Mouse (Mus musculus): ENCODE measurements around the gene Mid1ip1. TPM values are rescaled to one million over a fixed set of nuclear protein-coding genes. Genes with fewer than 3 reads are reported as not detected.

Gene Mid1ip1
- total and polyA plus RNA-seq, 2 experiments from 2014 or later, result 27.3 to 81.4 TPM

DNA sequence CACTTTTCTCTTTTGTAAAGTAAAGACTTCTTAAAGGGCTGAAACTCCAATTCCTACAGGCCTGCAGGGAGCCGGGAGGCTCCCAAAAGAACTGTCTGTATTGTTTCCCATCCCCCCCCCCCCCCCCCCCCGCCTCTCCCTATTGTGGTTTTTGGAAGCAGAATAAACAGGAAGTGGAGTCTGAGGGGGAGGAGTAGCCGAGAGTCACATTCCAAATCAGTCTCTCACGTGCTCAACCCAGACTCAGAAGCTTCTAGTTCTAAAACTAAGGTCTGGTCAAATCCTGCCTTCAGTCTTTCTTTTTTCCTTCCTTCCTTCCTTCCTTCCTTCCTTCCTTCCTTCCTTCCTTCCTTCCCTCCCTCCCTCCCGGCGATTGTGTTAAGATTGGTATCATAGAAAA lies 14.7 kb downstream of the Mid1ip1 start:
- WGBS, result 41% methylated on average over 5 of the region's 6 CpGs
- Histone ChIP-seq H3K27ac (ENCODE audit: low read depth) (no peak overlapping the region), H3K36me3 (replicated peaks; ENCODE audit: control insufficient read depth, insufficient read depth, low read length) (no peaks in the 10 kb centered on the region), H3K4me3 (ENCODE audit: low read depth, low read length) (no peak overlapping the region), H3K27me3 (ENCODE audit: control insufficient read depth, insufficient read depth, low read length) (no peaks in the 10 kb centered on the region), H3K4me2 (ENCODE audit: low read depth, low read length) (no peak overlapping the region), H3K9me3 (replicated peaks; ENCODE audit: control insufficient read depth, low read length) (no peaks in the 10 kb centered on the region), H3K4me1 (ENCODE audit: control insufficient read depth, insufficient read depth) (no peaks in the 10 kb centered on the region), H3K9ac (replicated peaks; ENCODE audit: low read depth, low read length) (no peak overlapping the region)
- peak; percentile 39 for DNase-seq (ENCODE audit: low spot score)
- TF ChIP-seq EP300 (IDR thresholded peaks at IDR 0.05; ENCODE audit: low read depth) (no peak), CTCF (IDR thresholded peaks at IDR 0.05; ENCODE audit: low read depth) (no peak)
- no peak for ATAC-seq (ENCODE audit: insufficient read depth, low read depth)

DNA sequence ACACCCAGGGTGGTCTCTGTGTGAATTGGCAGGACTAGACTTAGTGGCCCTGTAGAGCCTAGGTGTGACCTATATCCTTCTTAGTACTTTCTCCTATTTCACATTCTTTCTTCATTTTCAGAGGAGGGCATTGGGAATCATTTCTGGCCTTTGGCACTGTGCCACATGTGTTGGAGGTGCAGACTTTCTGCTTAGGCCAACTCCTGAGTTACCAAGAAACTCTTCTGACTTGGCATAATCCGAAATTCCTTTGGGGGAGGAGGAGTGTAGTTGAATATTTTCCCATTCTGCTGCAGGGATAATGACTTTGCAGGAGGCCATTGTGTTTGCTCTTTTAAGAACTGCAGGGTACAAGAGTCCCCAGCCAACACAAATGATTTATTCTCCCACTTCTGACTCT lies 19.6 kb downstream of the Mid1ip1 start:
- Histone ChIP-seq H3K4me1 (ENCODE audit: control insufficient read depth, insufficient read depth) (no peaks in the 10 kb centered on the region), H3K9ac (replicated peaks; ENCODE audit: low read depth, low read length) (no peak overlapping the region), H3K9me3 (replicated peaks; ENCODE audit: control insufficient read depth, low read length) (no peaks in the 10 kb centered on the region), H3K27me3 (ENCODE audit: control insufficient read depth, insufficient read depth, low read length) (no peaks in the 10 kb centered on the region), H3K36me3 (replicated peaks; ENCODE audit: control insufficient read depth, insufficient read depth, low read length) (no peaks in the 10 kb centered on the region), H3K4me3 (ENCODE audit: low read depth, low read length) (no peak overlapping the region), H3K4me2 (ENCODE audit: low read depth, low read length) (no peak overlapping the region), H3K27ac (ENCODE audit: low read depth) (no peak overlapping the region)
- DNase-seq (ENCODE audit: low spot score), result no peak
- TF ChIP-seq EP300 (IDR thresholded peaks at IDR 0.05; ENCODE audit: low read depth), result no peak
- no peak for TF ChIP-seq CTCF (IDR thresholded peaks at IDR 0.05; ENCODE audit: low read depth)
- no peak for ATAC-seq (ENCODE audit: insufficient read depth, low read depth)
- 18% methylated on average over 1 of the region's 1 CpGs for WGBS

DNA sequence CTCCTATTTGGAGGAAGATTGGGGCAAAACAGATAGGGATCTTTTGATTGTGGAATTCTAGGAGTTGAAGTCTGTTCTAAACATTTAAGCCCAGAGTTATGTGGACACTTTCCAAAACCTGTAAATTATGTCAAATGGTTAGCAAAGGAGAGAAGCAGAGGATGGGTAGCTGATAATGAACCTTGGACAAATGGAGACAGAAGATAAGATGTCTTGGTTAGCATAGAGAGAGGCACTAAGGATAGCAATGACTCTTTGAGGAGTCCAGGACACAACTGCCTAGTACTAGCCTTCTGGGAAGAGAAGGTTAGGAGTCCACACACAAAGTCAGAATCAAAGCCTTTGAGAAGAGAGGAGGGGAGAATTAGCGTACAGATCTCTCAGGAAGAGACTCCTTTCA lies 20.1 kb downstream of the Mid1ip1 start:
- Histone ChIP-seq H3K4me3 (ENCODE audit: low read depth, low read length) (no peak overlapping the region), H3K9ac (replicated peaks; ENCODE audit: low read depth, low read length) (no peak overlapping the region), H3K27ac (ENCODE audit: low read depth) (no peak overlapping the region), H3K4me2 (ENCODE audit: low read depth, low read length) (no peak overlapping the region), H3K27me3 (ENCODE audit: control insufficient read depth, insufficient read depth, low read length) (no peaks in the 10 kb centered on the region), H3K36me3 (replicated peaks; ENCODE audit: control insufficient read depth, insufficient read depth, low read length) (no peaks in the 10 kb centered on the region), H3K9me3 (replicated peaks; ENCODE audit: control insufficient read depth, low read length) (no peaks in the 10 kb centered on the region), H3K4me1 (ENCODE audit: control insufficient read depth, insufficient read depth) (no peaks in the 10 kb centered on the region)
- no peak for TF ChIP-seq EP300 (IDR thresholded peaks at IDR 0.05; ENCODE audit: low read depth)
- no peak for TF ChIP-seq CTCF (IDR thresholded peaks at IDR 0.05; ENCODE audit: low read depth)
- 64% methylated on average over 1 of the region's 1 CpGs for WGBS
- ATAC-seq (ENCODE audit: insufficient read depth, low read depth) (no peak), DNase-seq (ENCODE audit: low spot score) (no peak)

DNA sequence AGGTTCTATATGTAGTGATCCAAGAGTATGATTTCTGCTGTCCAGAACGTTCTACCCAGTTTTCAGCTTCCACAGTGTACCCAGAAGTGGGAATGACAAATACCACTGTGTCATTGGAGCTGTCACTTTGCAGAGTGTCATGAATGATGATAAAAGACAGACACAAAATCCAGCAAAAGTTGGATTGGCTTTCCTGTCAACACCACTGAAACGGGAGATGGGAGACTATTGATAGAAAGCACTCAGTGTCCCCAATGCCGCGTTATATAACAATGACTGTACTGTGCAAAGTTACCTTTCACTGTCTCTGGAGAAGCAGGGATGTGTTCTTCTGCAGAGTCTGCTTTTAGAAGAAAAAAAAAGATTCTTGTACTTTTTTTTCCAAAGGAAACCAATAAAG lies 44.1 kb downstream of the Mid1ip1 start:
- Histone ChIP-seq H3K27me3 (ENCODE audit: control insufficient read depth, insufficient read depth, low read length) (no peaks in the 10 kb centered on the region), H3K9me3 (replicated peaks; ENCODE audit: control insufficient read depth, low read length) (no peaks in the 10 kb centered on the region), H3K36me3 (replicated peaks; ENCODE audit: control insufficient read depth, insufficient read depth, low read length) (no peaks in the 10 kb centered on the region), H3K4me3 (ENCODE audit: low read depth, low read length) (no peak overlapping the region), H3K4me2 (ENCODE audit: low read depth, low read length) (no peak overlapping the region), H3K4me1 (ENCODE audit: control insufficient read depth, insufficient read depth) (no peaks in the 10 kb centered on the region), H3K9ac (replicated peaks; ENCODE audit: low read depth, low read length) (no peak overlapping the region), H3K27ac (ENCODE audit: low read depth) (no peak overlapping the region)
- DNase-seq (ENCODE audit: low spot score) (peak; percentile 13), ATAC-seq (ENCODE audit: insufficient read depth, low read depth) (peak; percentile 44; the same call in 1 of the 2 replicates)
- 30% methylated on average over 4 of the region's 4 CpGs for WGBS
- TF ChIP-seq CTCF (IDR thresholded peaks at IDR 0.05; ENCODE audit: low read depth), result no peak
- 0 out of 2 replicates have a peak, but pooled peaks have one; percentile 21 for TF ChIP-seq EP300 (IDR thresholded peaks at IDR 0.05; ENCODE audit: low read depth)

GRCm38 (mm10) chrX:10763476-10764016 lies 48.7 kb downstream of the Mid1ip1 start:
- Histone ChIP-seq H3K9ac (replicated peaks; ENCODE audit: low read depth, low read length) (no peak overlapping the region), H3K4me2 (ENCODE audit: low read depth, low read length) (no peak overlapping the region), H3K4me1 (ENCODE audit: control insufficient read depth, insufficient read depth) (no peaks in the 10 kb centered on the region), H3K27ac (ENCODE audit: low read depth) (no peak overlapping the region), H3K27me3 (ENCODE audit: control insufficient read depth, insufficient read depth, low read length) (no peaks in the 10 kb centered on the region), H3K4me3 (ENCODE audit: low read depth, low read length) (no peak overlapping the region), H3K36me3 (replicated peaks; ENCODE audit: control insufficient read depth, insufficient read depth, low read length) (no peaks in the 10 kb centered on the region), H3K9me3 (replicated peaks; ENCODE audit: control insufficient read depth, low read length) (no peaks in the 10 kb centered on the region)
- ATAC-seq (ENCODE audit: insufficient read depth, low read depth) (no peak), DNase-seq (ENCODE audit: low spot score) (no peak)
- 54% methylated on average over 10 of the region's 10 CpGs for WGBS
- TF ChIP-seq CTCF (IDR thresholded peaks at IDR 0.05; ENCODE audit: low read depth), result no peak
- no peak for TF ChIP-seq EP300 (IDR thresholded peaks at IDR 0.05; ENCODE audit: low read depth)

Other genes with a start within 250 kb of the Mid1ip1 start
- gene Tspan7, start 229.9 kb upstream of the Mid1ip1 start, total RNA-seq (2014; rRNA removed; ENCODE audit: low replicate concordance), result 32.7 and 70.8 TPM in 2 replicates
- gene Tspan7, start 229.9 kb upstream of the Mid1ip1 start, polyA plus RNA-seq (2015; fragmentation: Nextera tagmentation; extraction: Ambion mirVana), result 90.0 and 91.9 TPM in 2 replicates

Data from heart, postnatal 0 days (tissue).